Mouse (Mus musculus) B cell, adult 2 months (primary cell): ENCODE measurements at regions not wholly inside any gene's neighbourhood (a gene's known extent, or its start where the extent isn't known, plus 50 kb on each side); places are given as distances from the start of the nearest gene placed in this dataset.

Source experiments
- DNase-seq, 2 experiments: peaks; one replicate each; pipeline ENCODE4 v3.0.0; 2022

GRCm38 (mm10) chr1:38739018-38739417 lies 74.3 kb upstream of the Aff3 start:
- no peak for DNase-seq

- DNase-seq = no peak
Measured at GRCm38 (mm10) chr1:38735768-38736167, 71.0 kb upstream of the Aff3 start.

DNA sequence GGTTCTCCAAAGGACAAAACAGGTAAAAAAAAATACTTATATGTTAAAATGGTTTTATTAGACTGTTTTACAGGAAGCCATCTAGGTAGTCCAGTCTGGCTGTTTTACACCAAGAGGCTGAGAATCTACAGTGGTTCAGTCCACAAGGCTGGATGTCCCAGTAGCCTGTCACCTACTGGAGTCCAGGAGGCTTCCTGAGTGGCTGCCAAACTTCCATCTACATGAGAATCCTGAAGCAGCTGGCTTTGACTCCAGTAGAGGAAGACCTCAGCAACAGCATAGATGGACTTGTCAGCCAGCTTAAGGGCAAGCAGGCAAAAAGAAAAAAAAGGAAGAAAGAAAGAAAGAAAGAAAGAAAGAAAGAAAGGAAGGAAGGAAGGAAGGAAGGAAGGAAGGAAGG lies 68.4 kb upstream of the Aff3 start:
- no peak for DNase-seq

GRCm38 (mm10) chr1:38729977-38730782 lies 65.4 kb upstream of the Aff3 start:
- DNase-seq = no peak

DNA sequence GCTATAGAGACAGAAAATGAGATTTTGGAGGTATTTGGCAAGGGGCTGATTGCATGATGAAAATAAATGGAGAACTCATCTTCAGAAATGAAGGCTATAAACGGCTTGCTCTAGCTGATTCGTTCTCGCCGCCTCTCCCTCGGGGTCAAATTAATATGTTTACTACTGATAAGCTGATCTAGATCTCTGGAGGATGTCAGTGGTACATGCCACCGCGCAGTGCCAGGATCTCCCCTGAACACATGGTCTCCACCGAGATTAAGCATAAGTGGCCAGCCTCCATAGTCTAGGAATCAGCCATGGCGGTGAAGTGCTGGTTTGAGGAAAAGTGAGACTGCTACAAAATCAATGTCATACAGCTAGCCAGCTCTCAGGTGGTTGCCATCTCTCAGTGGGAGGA lies 61.0 kb upstream of the Aff3 start:
- DNase-seq = no peak

DNA sequence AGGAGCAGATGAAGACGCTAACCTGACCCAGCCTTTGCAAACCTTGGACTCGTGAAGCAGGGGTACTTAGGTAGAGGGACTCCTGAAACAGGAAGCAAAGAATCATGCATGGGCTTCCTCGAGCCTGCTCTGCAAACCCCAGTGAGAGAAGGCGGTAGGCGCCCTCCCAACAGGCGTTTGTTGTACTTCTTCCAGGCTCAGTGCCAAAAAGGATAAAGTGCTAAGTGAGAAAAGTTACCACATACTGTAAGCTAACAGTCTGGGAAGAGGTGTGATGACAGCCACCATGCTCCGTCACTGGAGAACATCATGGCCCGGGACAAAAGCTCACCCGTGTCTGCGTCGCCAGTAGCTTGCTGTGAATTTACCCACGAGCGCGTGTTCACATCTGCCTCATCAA lies 59.9 kb upstream of the Aff3 start:
- no peak for DNase-seq

DNA sequence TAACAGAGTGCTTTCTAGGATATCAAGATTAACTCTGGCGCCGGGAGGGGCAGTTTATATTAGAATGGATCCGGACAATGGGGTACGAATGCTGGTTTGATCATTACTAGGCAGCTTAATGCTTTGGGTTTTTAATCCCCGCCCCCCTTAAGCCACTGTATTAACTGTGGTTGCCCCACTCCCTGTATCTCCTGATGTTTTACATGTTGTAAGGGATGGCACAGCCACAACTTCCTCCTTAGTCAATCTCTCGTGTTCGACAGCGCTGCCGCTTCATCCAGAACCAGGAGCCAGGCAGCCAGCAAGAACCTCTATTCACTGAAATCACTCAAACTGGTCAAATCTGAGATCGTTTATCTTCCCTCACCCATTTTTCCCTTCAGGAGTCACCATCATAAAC lies 57.4 kb upstream of the Aff3 start:
- DNase-seq = no peak

GRCm38 (mm10) chr1:38720287-38720686 lies 55.5 kb upstream of the Aff3 start:
- peak; percentile 63 for DNase-seq

DNA sequence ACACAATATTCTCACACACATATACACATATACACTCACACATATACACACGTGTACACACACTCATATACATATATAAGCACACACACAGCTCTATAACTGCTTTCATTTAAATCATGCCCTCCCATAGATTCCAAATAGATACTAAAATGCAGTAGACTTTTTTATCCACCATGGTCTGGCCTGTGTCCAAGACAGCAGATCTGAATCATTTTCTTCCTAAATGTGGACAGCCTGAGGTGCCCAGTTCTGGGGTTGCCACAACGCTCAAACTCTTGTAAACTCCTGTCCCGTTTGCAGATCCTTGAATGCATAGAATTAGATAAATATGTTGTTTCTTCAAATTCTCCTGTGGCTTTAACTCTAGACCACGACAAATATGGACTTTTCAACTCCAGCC lies 50.9 kb upstream of the Aff3 start:
- DNase-seq = no peak
